Mouse (Mus musculus) thymus, adult 2 months (tissue): ENCODE data around the gene Fam178b.

Experiments used
- CTCF ChIP-seq: fragments of 200-500 bp; IDR thresholded peaks from 2 replicates; pipeline ENCODE4 v1.5.1; 2012; ENCODE audit warnings: mild to moderate bottlenecking, control low read depth, low read length, moderate library complexity, borderline replicate concordance; ENCODE audit not compliant: control insufficient read depth, poor library complexity, insufficient read depth; ENCODE audit errors: extremely low read depth
- POLR2A ChIP-seq: fragments of 200-500 bp; IDR thresholded peaks from 2 replicates; pipeline ENCODE4 v1.6.1; 2012; ENCODE audit warnings: mild to moderate bottlenecking, low read length, control low read depth, moderate library complexity; ENCODE audit not compliant: control insufficient read depth, poor library complexity, insufficient read depth; ENCODE audit errors: extremely low read depth

DNA sequence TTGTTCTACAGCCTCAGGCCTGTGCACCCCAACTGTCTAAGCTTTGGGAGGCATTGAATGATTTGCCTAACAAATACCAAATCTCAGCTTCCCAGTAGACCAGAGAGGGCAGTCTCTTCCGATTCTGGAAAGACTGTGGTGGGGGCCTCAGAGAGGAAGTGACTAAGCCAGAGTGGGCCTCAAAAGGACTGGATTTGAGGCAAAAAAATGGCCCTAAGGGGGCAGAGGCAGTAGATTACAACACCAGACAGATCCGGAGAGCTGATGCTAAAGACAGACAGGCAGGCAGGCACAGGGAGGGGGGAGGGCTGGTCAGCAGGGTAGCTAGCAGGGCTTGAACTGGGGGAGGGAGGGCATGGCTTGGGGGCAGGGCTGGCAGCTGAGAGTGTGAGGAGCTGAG, 116.6 kb downstream of the Fam178b start:
- TF ChIP-seq CTCF (no peak), POLR2A (no peak)
